Mouse (Mus musculus) spleen, adult 2 months (tissue): ENCODE data around the gene Optc. TPM values are rescaled to one million over a fixed set of nuclear protein-coding genes. Genes with fewer than 3 reads are reported as not detected.

Source experiments
- DNase-seq, 2 experiments: peaks; one replicate each; pipeline versions ENCODE4 v3.0.0 to v3.0.0-alpha.2; 2012 to 2021; ENCODE audit warnings: low spot score in 2 of 2, low read depth in 1 of 2
- H3K27ac ChIP-seq: fragments of 200-500 bp; 2 replicates; pipeline ENCODE4 v1.5.1; 2012; ENCODE audit warnings: low read length, inconsistent platforms; ENCODE audit not compliant: insufficient read depth
- H3K27me3 ChIP-seq: fragments of 200-500 bp; 2 replicates; pipeline ENCODE4 v1.6.1; 2012; ENCODE audit warnings: mild to moderate bottlenecking, moderate library complexity, low read length, inconsistent platforms; ENCODE audit not compliant: control insufficient read depth, insufficient read depth
- H3K36me3 ChIP-seq: fragments of 200-500 bp; 2 replicates; pipeline ENCODE4 v1.6.1; 2012; ENCODE audit warnings: mild to moderate bottlenecking, low read length, inconsistent platforms; ENCODE audit not compliant: control insufficient read depth, insufficient read depth
- H3K4me1 ChIP-seq: fragments of 200-500 bp; 2 replicates; pipeline ENCODE4 v1.6.1; 2011; ENCODE audit warnings: inconsistent platforms; ENCODE audit not compliant: control insufficient read depth, insufficient read depth, insufficient read length
- H3K4me3 ChIP-seq: fragments of 200-500 bp; 2 replicates; pipeline ENCODE4 v1.5.1; 2011; ENCODE audit warnings: mild to moderate bottlenecking, inconsistent platforms; ENCODE audit not compliant: insufficient read depth, insufficient read length; ENCODE audit errors: extremely low read depth
- CTCF ChIP-seq: fragments of 200-500 bp; IDR thresholded peaks from 2 replicates; pipeline ENCODE4 v1.5.1; 2011; ENCODE audit warnings: mild to moderate bottlenecking, inconsistent platforms; ENCODE audit not compliant: insufficient read depth, insufficient read length, insufficient replicate concordance; ENCODE audit errors: extremely low read depth
- POLR2A ChIP-seq: fragments of 200-500 bp; IDR thresholded peaks from 2 replicates; pipeline ENCODE4 v1.6.1; 2011; ENCODE audit warnings: low read depth, low read length, inconsistent platforms
- WGBS: fragments of 180-500 bp; shearing (Covaris S2); methylation state at CpG from one replicate; pipeline ENCODE4 v1.1.7; 2018; 5-methylcytosine and 5-hydroxymethylcytosine counted together
- polyA plus RNA-seq: library from polyadenylated mRNA; depleted of rRNA; stranded (reverse); fragments of >200 nt; gene quantifications from 2 replicates; pipeline ENCODE4 v1.2.3, GENCODE M21; 2012; rRNA removed

Gene Optc
- polyA plus RNA-seq, 1 experiment = 0.15 TPM

GRCm38 (mm10) chr1:133857781-133858180 lies 50.0 kb downstream of the Optc start:
- Histone ChIP-seq H3K36me3 (no peaks in the 10 kb centered on the region), H3K4me1 (no peaks in the 10 kb centered on the region; the same call in 1 of the 2 replicates), H3K27me3 (no peaks in the 10 kb centered on the region), H3K27ac (no peak overlapping the region), H3K4me3 (no peak overlapping the region)
- DNase-seq = no peak
- 91% methylated on average over 5 of the region's 5 CpGs for WGBS
- TF ChIP-seq POLR2A = no peak
- TF ChIP-seq CTCF = no peak

DNA sequence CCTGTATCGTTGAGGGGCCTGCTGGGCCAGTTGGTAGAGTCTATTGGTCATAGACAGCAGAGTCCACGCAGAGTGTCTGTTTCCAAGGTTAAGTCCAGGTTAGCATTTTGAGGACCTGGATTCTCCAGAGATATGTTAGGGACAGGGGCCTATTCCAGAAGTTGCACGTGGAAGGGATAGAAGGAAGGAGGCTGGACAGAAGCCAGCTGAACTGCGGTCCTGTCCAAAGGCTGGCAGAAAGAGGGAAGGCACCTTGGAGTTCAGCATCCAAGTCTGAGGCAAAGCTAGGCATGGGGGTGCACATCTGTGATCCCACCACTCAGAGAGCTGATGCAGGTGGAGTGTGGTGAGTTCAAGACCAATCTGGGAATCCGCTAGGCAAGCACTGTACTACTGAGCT lies 50.6 kb downstream of the Optc start:
- DNase-seq = no peak
- H3K27me3 ChIP-seq = no peaks in the 10 kb centered on the region
- no peaks in the 10 kb centered on the region for H3K36me3 ChIP-seq
- 84% methylated on average over 5 of the region's 5 CpGs for WGBS
- H3K4me1 ChIP-seq = no peaks in the 10 kb centered on the region; the same call in 1 of the 2 replicates
- no peak overlapping the region for H3K4me3 ChIP-seq
- TF ChIP-seq POLR2A (no peak), CTCF (no peak)
- no peak overlapping the region for H3K27ac ChIP-seq

DNA sequence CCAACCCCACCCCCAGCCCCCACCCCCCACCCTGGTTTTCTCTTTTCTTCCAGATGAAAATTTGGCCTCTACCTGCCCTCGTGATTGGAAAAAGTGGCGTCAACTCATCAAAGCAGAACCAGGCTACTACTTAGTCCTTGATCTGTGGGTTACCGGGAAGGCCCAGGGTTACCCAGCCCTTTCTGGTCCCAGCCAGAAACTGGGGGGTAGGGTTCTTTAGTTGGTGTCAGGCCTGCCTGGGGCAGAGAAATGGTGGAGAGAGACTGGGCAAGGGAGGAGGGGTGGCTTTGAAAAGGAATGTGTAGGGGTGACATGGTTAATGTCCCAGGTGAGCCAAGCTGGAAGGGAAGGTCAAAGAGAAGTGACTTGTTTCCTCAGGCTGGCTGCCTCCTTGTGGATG lies 51.1 kb downstream of the Optc start:
- no peak for DNase-seq
- Histone ChIP-seq H3K4me3 (no peak overlapping the region), H3K27ac (no peak overlapping the region), H3K36me3 (no peaks in the 10 kb centered on the region), H3K27me3 (no peaks in the 10 kb centered on the region), H3K4me1 (no peaks in the 10 kb centered on the region; the same call in 1 of the 2 replicates)
- TF ChIP-seq CTCF (no peak), POLR2A (no peak)
- 32% methylated on average over 3 of the region's 3 CpGs for WGBS

GRCm38 (mm10) chr1:133856133-133856541 lies 51.7 kb downstream of the Optc start:
- H3K4me1 ChIP-seq = no peaks in the 10 kb centered on the region; the same call in 1 of the 2 replicates
- TF ChIP-seq CTCF (no peak), POLR2A (no peak)
- WGBS = 14% methylated on average over 11 of the region's 11 CpGs
- no peaks in the 10 kb centered on the region for H3K36me3 ChIP-seq
- no peak overlapping the region for H3K4me3 ChIP-seq
- DNase-seq = no peak
- no peak overlapping the region for H3K27ac ChIP-seq
- H3K27me3 ChIP-seq = no peaks in the 10 kb centered on the region

DNA sequence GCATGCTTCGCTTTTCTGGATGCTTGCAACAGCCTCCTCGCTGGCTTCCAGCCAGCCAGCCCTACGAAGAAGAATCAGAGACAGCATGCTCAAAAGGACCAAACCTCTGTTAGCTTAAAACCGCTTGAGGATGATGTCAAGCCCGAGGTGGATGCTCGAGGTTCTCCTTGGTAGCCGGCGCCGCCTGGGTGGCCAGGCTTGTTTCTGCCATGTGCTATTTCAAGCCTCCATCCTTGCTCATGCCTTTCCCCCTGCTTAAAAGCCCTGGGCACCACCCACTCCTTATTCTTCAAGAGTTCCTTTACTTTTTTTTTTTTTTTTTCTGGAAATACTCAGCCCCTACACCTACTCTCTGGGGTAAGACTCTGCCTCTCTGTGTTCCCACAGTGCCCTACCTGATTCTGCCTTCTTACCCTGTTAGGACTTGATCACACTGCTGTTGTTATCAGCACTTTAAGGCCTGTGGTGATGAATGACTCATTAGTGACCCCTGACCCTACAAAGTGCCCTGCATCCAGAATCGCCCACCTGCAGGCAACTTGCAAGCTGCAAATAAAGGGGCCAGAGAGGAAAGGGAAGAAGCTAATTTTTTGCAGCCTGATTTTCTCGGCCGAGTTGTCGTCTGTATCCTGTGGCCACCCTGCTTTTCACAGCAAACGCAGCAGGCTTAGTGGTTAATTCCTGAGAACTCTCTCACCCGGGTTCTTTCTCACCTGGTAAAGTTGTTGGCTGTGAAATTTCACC lies 52.4 kb downstream of the Optc start:
- H3K36me3 ChIP-seq = no peaks in the 10 kb centered on the region
- TF ChIP-seq CTCF (no peak), POLR2A (no peak)
- 29% methylated on average over 15 of the region's 15 CpGs for WGBS
- H3K4me3 ChIP-seq = no peak overlapping the region
- no peak for DNase-seq
- no peak overlapping the region for H3K27ac ChIP-seq
- H3K27me3 ChIP-seq = no peaks in the 10 kb centered on the region
- H3K4me1 ChIP-seq = no peaks in the 10 kb centered on the region; the same call in 1 of the 2 replicates

GRCm38 (mm10) chr1:133854421-133855273 lies 53.2 kb downstream of the Optc start:
- Histone ChIP-seq H3K36me3 (no peaks in the 10 kb centered on the region), H3K27ac (no peak overlapping the region), H3K27me3 (no peaks in the 10 kb centered on the region), H3K4me1 (no peaks in the 10 kb centered on the region; the same call in 1 of the 2 replicates), H3K4me3 (no peak overlapping the region)
- no peak for DNase-seq
- WGBS = 32% methylated on average over 17 of the region's 17 CpGs
- TF ChIP-seq POLR2A = no peak

Other genes with a start within 250 kb of the Optc start
- gene Zbed6, start 247.1 kb downstream of the Optc start, polyA plus RNA-seq = 1.2 and 1.7 TPM in 2 replicates
- 1.4 and 1.6 TPM in 2 replicates for gene Gm38394, start 246.7 kb downstream of the Optc start, polyA plus RNA-seq
- gene Lax1, start 217.9 kb downstream of the Optc start, polyA plus RNA-seq = 35.4 and 39.2 TPM in 2 replicates
- 7.1 and 8.0 TPM in 2 replicates for gene Atp2b4, start 107.0 kb downstream of the Optc start, polyA plus RNA-seq
- 17.7 and 18.1 TPM in 2 replicates for gene Prelp, start 13.4 kb upstream of the Optc start, polyA plus RNA-seq
- gene Fmod, start 129.3 kb upstream of the Optc start, polyA plus RNA-seq = 10.6 and 12.4 TPM in 2 replicates
- gene Btg2, start 171.1 kb upstream of the Optc start, polyA plus RNA-seq = 115 and 123 TPM in 2 replicates
- gene Chit1, start 203.2 kb upstream of the Optc start, polyA plus RNA-seq = 0.20 TPM in 1 of 2 replicates, not detected in the other